Mouse (Mus musculus): ENCODE results near the gene Cep89. TPM values are rescaled to one million over a fixed set of nuclear protein-coding genes. Genes with fewer than 3 reads are reported as not detected.

Cep89 gene
- total RNA-seq, 2 experiments from 2014 or later = 13.0 to 21.6 TPM

DNA sequence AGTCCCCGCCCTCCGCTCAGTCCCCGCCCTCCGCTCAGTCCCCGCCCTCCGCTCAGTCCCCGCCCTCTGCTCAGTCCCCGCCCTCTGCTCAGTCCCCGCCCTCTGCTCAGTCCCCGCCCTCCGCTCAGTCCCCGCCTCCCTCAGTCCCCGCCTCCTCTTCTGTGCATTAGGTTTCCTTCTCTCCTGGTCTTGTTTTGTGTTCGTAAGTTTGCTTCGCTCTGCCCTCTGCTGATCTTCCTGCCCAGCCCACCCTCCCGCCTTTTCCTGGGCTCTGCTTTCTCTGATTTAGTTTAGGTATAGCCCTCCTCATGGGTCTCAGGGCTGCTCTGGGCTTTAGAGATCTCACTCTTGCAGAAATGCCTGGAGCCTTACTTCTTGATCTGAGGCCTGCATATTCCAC, 15.0 kb upstream of the Cep89 start:
- no peak for DNase-seq (ENCODE audit: low spot score in 2 of 2)
- intact Hi-C loops (cut with DNase I) = no loop called here

DNA sequence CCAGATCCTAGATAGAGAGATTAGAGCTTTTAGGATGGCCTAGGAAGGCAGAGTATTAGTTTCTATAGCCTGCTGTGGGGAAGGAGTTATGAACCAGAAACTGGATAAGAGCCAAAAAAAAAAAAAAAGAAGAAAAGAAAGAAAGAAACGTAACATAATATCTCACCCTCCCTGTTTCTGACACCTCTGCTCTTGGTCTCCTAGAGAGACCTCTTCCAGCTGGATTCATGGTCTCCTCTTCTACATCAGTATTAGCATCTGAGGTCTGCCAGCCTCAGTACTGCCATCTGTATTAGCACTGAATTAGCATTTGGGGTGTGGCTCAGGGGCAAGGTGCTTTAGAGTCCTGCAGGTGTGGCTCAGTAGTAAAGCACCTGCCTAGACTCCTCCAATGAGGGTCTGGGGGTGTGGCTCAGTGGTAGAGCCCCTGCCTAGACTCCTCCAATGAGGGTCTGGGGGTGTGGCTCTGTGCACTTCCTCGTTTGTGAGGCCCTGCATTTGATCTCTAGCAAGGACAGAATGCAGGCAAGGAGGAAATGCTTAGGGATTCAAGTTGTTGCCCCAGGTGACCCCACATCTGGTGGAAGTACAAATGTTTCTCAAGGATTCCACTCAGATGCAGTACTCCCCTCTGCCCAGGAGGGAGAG, 14.0 kb upstream of the Cep89 start:
- intact Hi-C loops (cut with DNase I) = no loop called here
- no peak for DNase-seq (ENCODE audit: low spot score in 2 of 2)

DNA sequence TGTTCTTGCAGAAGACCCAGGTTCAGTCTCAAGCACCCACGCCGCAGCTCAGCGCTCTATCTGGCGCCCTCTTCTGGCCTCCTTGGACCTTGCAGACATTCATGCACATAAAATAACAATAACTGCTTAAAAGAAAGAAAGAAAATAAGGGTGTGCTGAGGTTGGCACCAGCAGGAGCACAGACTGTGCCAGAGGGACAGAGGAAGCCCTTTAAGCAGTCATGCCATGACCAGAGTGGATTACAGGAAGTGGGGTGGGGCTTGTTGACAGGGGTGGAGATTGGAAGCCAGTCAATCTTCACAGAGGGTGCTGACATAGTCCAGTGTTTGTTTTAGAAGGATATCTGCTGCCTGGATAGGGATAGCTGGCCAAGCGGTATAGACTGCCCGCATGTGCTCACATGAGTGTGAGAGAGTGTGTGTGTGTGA, 10.3 kb upstream of the Cep89 start:
- DNase-seq (ENCODE audit: low spot score in 2 of 2) = no peak
- intact Hi-C loops (cut with DNase I) = loop anchor here (5.0 kb wide), 1 partner anchor 54 kb away; the partner anchor contains the start of gene Rhpn2

- intact Hi-C loops (cut with DNase I) = loop anchor here (5.0 kb wide), 1 partner anchor 56 kb away; the partner anchor contains the start of gene Rhpn2
- DNase-seq (ENCODE audit: low spot score in 2 of 2) = no peak
These were observed 8.1 kb upstream of the Cep89 start for GRCm38 (mm10) chr7:35388694-35389093.

DNA sequence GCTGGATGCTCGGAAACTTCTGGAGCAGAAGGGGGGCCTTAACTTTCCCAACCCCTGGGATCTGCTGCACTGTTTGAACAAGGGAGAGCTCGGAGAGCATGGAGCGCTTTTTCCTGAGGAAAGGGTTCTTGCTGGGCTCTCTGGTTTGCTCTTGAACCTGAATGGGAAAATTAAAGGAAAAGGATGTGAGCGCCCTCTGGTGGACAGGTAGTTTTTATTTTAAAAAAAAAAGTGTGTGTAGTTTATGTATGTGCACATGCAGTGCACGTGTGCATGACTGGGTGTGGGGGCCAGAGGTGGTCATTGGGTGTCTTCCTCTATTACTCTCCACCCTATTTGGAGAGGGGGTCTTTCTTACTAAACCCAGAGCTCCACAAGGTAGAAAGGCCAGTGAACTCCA, 3.9 kb upstream of the Cep89 start:
- intact Hi-C loops (cut with DNase I) = loop anchor here (5.0 kb wide), 1 partner anchor 76 kb away; the partner anchor contains the start of gene Gpatch1
- DNase-seq (ENCODE audit: low spot score in 2 of 2) = no peak

DNA sequence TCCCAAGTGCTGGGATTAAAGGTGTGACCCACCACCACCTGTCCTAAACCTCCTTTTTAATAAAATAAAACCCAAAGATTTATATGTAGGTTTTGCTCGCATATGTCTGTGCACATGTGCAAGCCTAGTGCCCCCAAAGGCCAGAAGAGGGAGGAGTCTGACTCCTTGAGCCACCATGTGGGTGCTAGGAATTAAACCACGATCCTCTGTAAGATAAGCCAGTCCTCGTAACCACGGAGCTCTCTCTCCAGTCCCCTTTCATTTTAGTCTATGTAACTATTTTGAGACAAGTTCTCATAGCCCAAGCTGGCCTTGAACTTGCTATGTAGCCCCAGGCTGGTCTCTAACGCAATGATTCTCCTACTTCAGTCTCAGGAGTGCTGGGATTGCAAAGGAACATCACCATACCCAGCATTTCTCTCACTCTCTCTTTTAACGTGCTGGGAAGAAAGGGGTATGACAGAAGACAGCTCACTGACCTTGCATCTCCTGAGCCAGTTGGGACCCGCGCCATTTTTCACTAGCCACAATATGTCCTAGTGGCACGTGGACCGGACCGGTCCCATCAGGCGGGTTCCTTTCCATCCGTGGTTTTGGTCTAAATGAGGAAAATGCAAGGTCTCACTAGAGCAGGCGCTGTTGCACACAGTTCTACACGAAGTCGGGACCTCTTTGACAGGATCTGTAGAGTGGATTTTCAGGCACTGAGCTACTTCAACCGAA, 940 bp upstream of the Cep89 start:
- DNase-seq (ENCODE audit: low spot score in 2 of 2) = no peak
- intact Hi-C loops (cut with DNase I) = no loop called here

- DNase-seq (ENCODE audit: low spot score in 2 of 2) = no peak
- intact Hi-C loops (cut with DNase I) = no loop called here
These were observed 4.3 kb downstream of the Cep89 start for GRCm38 (mm10) chr7:35401169-35401568.

GRCm38 (mm10) chr7:35415226-35415625, 18.4 kb downstream of the Cep89 start:
- intact Hi-C loops (cut with DNase I) = no loop called here
- no peak for DNase-seq (ENCODE audit: low spot score in 2 of 2)

- intact Hi-C loops (cut with DNase I) = no loop called here
- no peak for DNase-seq (ENCODE audit: low spot score in 2 of 2)
These were observed 19.2 kb downstream of the Cep89 start for GRCm38 (mm10) chr7:35415801-35416653.

GRCm38 (mm10) chr7:35416654-35416948, 19.8 kb downstream of the Cep89 start:
- intact Hi-C loops (cut with DNase I) = no loop called here
- no peak for DNase-seq (ENCODE audit: low spot score in 2 of 2)

GRCm38 (mm10) chr7:35423071-35423470, 26.2 kb downstream of the Cep89 start:
- DNase-seq (ENCODE audit: low spot score in 2 of 2) = no peak
- intact Hi-C loops (cut with DNase I) = no loop called here

DNA sequence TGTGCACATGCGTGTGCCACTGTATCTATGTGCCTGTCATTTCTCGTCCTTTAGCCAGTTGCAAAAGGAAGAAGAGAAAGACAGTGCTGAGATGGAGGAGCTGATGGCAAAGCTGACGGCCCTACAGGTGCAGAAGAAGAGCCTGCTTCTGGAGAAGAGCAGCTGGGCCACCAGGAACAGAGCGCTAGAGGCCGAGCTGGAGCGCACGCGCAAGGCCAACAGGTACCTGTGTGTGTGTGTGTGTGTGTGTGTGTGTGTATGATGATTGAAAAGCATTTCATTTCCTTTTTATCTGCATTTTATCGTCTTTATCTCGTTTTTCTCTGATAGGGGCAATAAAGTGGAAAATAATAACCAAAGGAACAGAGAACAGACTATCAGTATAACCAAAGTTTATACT, 31.3 kb downstream of the Cep89 start:
- intact Hi-C loops (cut with DNase I) = no loop called here
- no peak for DNase-seq (ENCODE audit: low spot score in 2 of 2)

DNA sequence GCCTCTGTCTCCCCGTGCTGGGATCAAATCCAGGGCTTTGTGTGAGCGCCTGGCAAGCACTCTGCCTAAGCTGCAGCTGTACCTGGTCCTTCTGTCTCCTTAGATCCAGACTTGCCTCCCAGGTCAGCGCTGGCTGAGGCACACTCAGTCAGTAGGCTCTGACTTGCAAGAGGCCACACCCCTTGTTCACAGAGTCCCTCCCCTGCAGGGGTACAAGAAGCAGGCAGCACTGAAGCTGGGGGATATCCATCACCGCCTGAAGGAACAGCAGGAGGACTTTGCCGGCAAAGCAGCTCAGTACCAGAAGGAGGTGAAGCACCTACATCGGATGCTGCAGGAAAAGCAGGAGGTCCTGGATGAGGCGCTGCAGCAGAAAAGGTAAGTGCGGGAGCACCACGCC, 38.4 kb downstream of the Cep89 start:
- no peak for DNase-seq (ENCODE audit: low spot score in 2 of 2)

GRCm38 (mm10) chr7:35447501-35447900, 50.7 kb downstream of the Cep89 start:
- no peak for DNase-seq (ENCODE audit: low spot score in 2 of 2)
- intact Hi-C loops (cut with DNase I) = no loop called here

More for the DNA sequence above, 38.4 kb downstream of the Cep89 start:
- intact Hi-C loops (cut with DNase I) = no loop called here

GRCm38 (mm10) chr7:35447996-35448846, 51.4 kb downstream of the Cep89 start, which contains the start of gene Slc7a9:
Gene Slc7a9 (plus strand): TSS chr7:35448796.
- intact Hi-C loops (cut with DNase I) = no loop called here
- DNase-seq (ENCODE audit: low spot score in 2 of 2) = no peak

DNA sequence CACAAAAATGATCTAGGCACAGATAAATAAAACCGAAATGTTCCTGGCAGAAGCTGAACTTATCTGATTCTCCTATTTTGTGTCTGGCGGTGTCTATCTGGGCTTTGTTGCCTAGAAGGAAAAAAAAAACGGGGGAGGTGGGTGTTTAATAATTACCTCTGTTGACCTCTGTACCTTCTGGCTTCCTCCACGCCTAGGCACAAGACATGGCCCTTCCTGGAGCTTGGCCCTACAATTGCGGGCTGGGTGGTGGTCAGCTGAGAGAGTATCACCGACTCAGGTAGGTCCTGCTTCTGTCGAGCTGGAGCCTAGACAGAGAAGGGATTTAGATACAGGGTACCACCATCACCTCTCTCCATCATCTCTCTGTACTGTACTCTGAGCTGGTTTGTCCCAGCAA, 52.0 kb downstream of the Cep89 start:
- intact Hi-C loops (cut with DNase I) = no loop called here
- DNase-seq (ENCODE audit: low spot score in 2 of 2) = no peak

DNA sequence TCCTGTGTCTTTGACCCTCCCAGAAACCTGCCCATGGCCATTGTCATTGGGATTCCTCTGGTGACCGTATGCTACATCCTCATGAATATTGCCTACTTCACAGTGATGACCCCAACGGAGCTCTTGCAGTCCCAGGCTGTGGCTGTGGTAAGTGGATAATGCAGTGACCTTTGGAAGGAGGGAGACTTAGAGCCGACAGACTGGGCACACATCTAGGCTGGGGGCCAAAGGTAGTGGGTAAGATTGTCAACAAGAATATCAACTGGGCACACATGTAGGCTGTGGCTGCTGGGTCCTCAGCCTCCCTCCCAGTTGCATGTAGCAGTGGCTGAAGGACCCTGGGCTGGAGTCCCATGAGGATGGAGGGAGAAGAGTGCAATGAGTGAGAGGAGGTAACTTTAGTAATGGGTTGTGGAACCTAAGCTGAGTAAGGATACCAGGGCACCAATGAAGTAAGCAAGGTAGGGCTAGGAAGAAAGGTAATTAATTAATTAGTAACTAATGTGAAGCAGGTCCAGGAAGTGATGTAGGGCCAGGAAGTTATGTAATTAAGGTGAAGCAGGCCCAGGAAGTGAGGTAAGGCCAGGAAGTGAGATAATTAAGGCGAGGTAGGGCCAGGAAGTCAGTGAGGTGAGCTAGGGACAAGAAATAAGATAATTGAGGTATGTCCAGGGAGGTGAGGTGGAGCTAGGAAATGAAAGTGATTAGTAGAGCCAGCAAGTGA, 59.4 kb downstream of the Cep89 start:
- no peak for DNase-seq (ENCODE audit: low spot score in 2 of 2)
- intact Hi-C loops (cut with DNase I) = no loop called here

GRCm38 (mm10) chr7:35460971-35461370, 64.1 kb downstream of the Cep89 start:
- no peak for DNase-seq (ENCODE audit: low spot score in 2 of 2)
- intact Hi-C loops (cut with DNase I) = no loop called here

DNA sequence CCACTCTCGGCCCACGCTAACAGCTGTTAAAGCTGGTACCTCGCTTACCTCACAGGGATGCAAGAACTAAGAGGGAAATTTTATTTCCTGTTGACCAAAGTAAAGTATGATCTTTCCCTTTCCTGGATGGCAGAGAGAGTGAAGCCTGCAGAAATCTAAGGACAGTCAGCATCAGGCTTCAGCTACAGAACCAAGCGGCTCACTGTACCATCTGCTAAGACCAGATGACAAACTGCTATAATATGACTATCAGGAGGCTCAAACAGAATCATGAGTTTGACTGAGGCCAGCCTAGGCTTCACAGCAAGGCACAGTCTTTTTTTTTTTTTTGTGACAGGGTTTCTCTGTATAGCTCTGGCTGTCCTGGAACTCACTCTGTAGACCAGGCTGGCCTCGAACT, 68.2 kb downstream of the Cep89 start:
- DNase-seq (ENCODE audit: low spot score in 2 of 2) = no peak
- intact Hi-C loops (cut with DNase I) = no loop called here
